Mouse (Mus musculus): ENCODE results near the gene Mlec. TPM values are rescaled to one million over a fixed set of nuclear protein-coding genes. Genes with fewer than 3 reads are reported as not detected.

Mlec gene
- polyA plus RNA-seq (2014; fragmentation: Nextera tagmentation; extraction: Ambion mirVana): 57.8 and 75.5 TPM in 2 replicates

GRCm38 (mm10) chr5:115158040-115158983, at the start of gene Mlec:
Gene Mlec (minus strand): TSS chr5:115158179.
- Histone ChIP-seq H3K27ac (ENCODE audit: low read depth, low read length) (peak within 1 kb of the TSS; percentile 99), H3K4me2 (replicated peaks; ENCODE audit: low read depth, low read length) (peak within 1 kb of the TSS; percentile 76), H3K27me3 (ENCODE audit: control insufficient read depth, insufficient read depth, low read length) (no peaks in the 10 kb centered on the region), H3K36me3 (ENCODE audit: control insufficient read depth, insufficient read depth, low read length) (peaks cover 5% of the 10 kb centered on the region; the same call in 1 of the 2 replicates), H3K9me3 (ENCODE audit: control insufficient read depth, low read length) (no peaks in the 10 kb centered on the region), H3K9ac (ENCODE audit: low read depth, low read length) (peak within 1 kb of the TSS; percentile 98), H3K4me1 (ENCODE audit: control insufficient read depth, insufficient read depth, low read length) (peaks cover 52% of the 10 kb centered on the region), H3K4me3 (ENCODE audit: low read length) (peak within 1 kb of the TSS; percentile 99)
- under 1% methylated on average over 68 of the region's 78 CpGs for WGBS
- ATAC-seq (ENCODE audit: low FRiP score, low TSS enrichment): peak; percentile 98

GRCm38 (mm10) chr5:115207244-115207643, 49.3 kb upstream of the Mlec start:
- H3K9me3 ChIP-seq (ENCODE audit: control insufficient read depth, low read length): no peaks in the 10 kb centered on the region
- no peak for ATAC-seq (ENCODE audit: low FRiP score, low TSS enrichment)
- H3K4me2 ChIP-seq (replicated peaks; ENCODE audit: low read depth, low read length): no peak overlapping the region
- H3K9ac ChIP-seq (ENCODE audit: low read depth, low read length): no peak overlapping the region
- peaks cover 11% of the 10 kb centered on the region for H3K4me1 ChIP-seq (ENCODE audit: control insufficient read depth, insufficient read depth, low read length)
- H3K36me3 ChIP-seq (ENCODE audit: control insufficient read depth, insufficient read depth, low read length): no peaks in the 10 kb centered on the region
- peaks cover 2% of the 10 kb centered on the region; the same call in 1 of the 2 replicates for H3K27me3 ChIP-seq (ENCODE audit: control insufficient read depth, insufficient read depth, low read length)
- no peak overlapping the region for H3K4me3 ChIP-seq (ENCODE audit: low read length)
- 58% methylated on average over 5 of the region's 5 CpGs for whole genome bisulfite sequencing
- H3K27ac ChIP-seq (ENCODE audit: low read depth, low read length): no peak overlapping the region

GRCm38 (mm10) chr5:115204562-115205311, 46.8 kb upstream of the Mlec start:
- Histone ChIP-seq H3K4me2 (replicated peaks; ENCODE audit: low read depth, low read length) (peak overlapping the region; percentile 43), H3K9ac (ENCODE audit: low read depth, low read length) (peak overlapping the region; percentile 18), H3K36me3 (ENCODE audit: control insufficient read depth, insufficient read depth, low read length) (no peaks in the 10 kb centered on the region), H3K27ac (ENCODE audit: low read depth, low read length) (no peak overlapping the region), H3K27me3 (ENCODE audit: control insufficient read depth, insufficient read depth, low read length) (peaks cover 2% of the 10 kb centered on the region; the same call in 1 of the 2 replicates), H3K4me3 (ENCODE audit: low read length) (peak overlapping the region; percentile 23), H3K4me1 (ENCODE audit: control insufficient read depth, insufficient read depth, low read length) (peaks cover 11% of the 10 kb centered on the region), H3K9me3 (ENCODE audit: control insufficient read depth, low read length) (no peaks in the 10 kb centered on the region)
- 3% methylated on average over 31 of the region's 31 CpGs for WGBS
- ATAC-seq (ENCODE audit: low FRiP score, low TSS enrichment): peak; percentile 74; the same call in 1 of the 2 replicates

- Histone ChIP-seq H3K4me3 (ENCODE audit: low read length) (peak overlapping the region; percentile 23), H3K27ac (ENCODE audit: low read depth, low read length) (no peak overlapping the region), H3K9me3 (ENCODE audit: control insufficient read depth, low read length) (no peaks in the 10 kb centered on the region), H3K36me3 (ENCODE audit: control insufficient read depth, insufficient read depth, low read length) (no peaks in the 10 kb centered on the region), H3K27me3 (ENCODE audit: control insufficient read depth, insufficient read depth, low read length) (peaks cover 2% of the 10 kb centered on the region; the same call in 1 of the 2 replicates), H3K9ac (ENCODE audit: low read depth, low read length) (peak overlapping the region; percentile 18), H3K4me1 (ENCODE audit: control insufficient read depth, insufficient read depth, low read length) (peaks cover 11% of the 10 kb centered on the region), H3K4me2 (replicated peaks; ENCODE audit: low read depth, low read length) (peak overlapping the region; percentile 43)
- peak; percentile 60; the same call in 1 of the 2 replicates for ATAC-seq (ENCODE audit: low FRiP score, low TSS enrichment)
- WGBS: 8% methylated on average over 23 of the region's 23 CpGs
These were observed 46.0 kb upstream of the Mlec start for GRCm38 (mm10) chr5:115203735-115204561.

- WGBS: 5% methylated on average over 12 of the region's 12 CpGs
- Histone ChIP-seq H3K36me3 (ENCODE audit: control insufficient read depth, insufficient read depth, low read length) (no peaks in the 10 kb centered on the region), H3K27me3 (ENCODE audit: control insufficient read depth, insufficient read depth, low read length) (peaks cover 39% of the 10 kb centered on the region), H3K4me3 (ENCODE audit: low read length) (peak overlapping the region; percentile 63), H3K4me2 (replicated peaks; ENCODE audit: low read depth, low read length) (peak overlapping the region; percentile 100), H3K4me1 (ENCODE audit: control insufficient read depth, insufficient read depth, low read length) (peaks cover 25% of the 10 kb centered on the region), H3K9me3 (ENCODE audit: control insufficient read depth, low read length) (no peaks in the 10 kb centered on the region), H3K9ac (ENCODE audit: low read depth, low read length) (no peak overlapping the region), H3K27ac (ENCODE audit: low read depth, low read length) (no peak overlapping the region)
- ATAC-seq (ENCODE audit: low FRiP score, low TSS enrichment): peak; percentile 29; the same call in 1 of the 2 replicates
These were observed 36.7 kb upstream of the Mlec start for GRCm38 (mm10) chr5:115194626-115195221.

- no peaks in the 10 kb centered on the region for H3K36me3 ChIP-seq (ENCODE audit: control insufficient read depth, insufficient read depth, low read length)
- peak within 1 kb of the TSS; percentile 100 for H3K4me2 ChIP-seq (replicated peaks; ENCODE audit: low read depth, low read length)
- H3K4me1 ChIP-seq (ENCODE audit: control insufficient read depth, insufficient read depth, low read length): peaks cover 25% of the 10 kb centered on the region
- peak within 1 kb of the TSS; percentile 63 for H3K4me3 ChIP-seq (ENCODE audit: low read length)
- peak; percentile 46 for ATAC-seq (ENCODE audit: low FRiP score, low TSS enrichment)
- H3K27me3 ChIP-seq (ENCODE audit: control insufficient read depth, insufficient read depth, low read length): peaks cover 40% of the 10 kb centered on the region
- H3K9me3 ChIP-seq (ENCODE audit: control insufficient read depth, low read length): no peaks in the 10 kb centered on the region
- no peak within 1 kb of the TSS for H3K27ac ChIP-seq (ENCODE audit: low read depth, low read length)
- peak within 1 kb of the TSS; percentile 58 for H3K9ac ChIP-seq (ENCODE audit: low read depth, low read length)
- WGBS: under 1% methylated on average over 65 of the region's 116 CpGs
These were observed 36.0 kb upstream of the Mlec start, which contains the start of gene Cabp1 for GRCm38 (mm10) chr5:115193669-115194625. Gene Cabp1 (minus strand): TSS chr5:115194381.

GRCm38 (mm10) chr5:115193226-115193625, 35.2 kb upstream of the Mlec start:
- H3K36me3 ChIP-seq (ENCODE audit: control insufficient read depth, insufficient read depth, low read length): no peaks in the 10 kb centered on the region
- H3K4me1 ChIP-seq (ENCODE audit: control insufficient read depth, insufficient read depth, low read length): peaks cover 25% of the 10 kb centered on the region
- H3K9ac ChIP-seq (ENCODE audit: low read depth, low read length): peak overlapping the region; percentile 58
- WGBS: under 1% methylated on average over 34 of the region's 34 CpGs
- peak overlapping the region; percentile 100 for H3K4me2 ChIP-seq (replicated peaks; ENCODE audit: low read depth, low read length)
- peaks cover 40% of the 10 kb centered on the region for H3K27me3 ChIP-seq (ENCODE audit: control insufficient read depth, insufficient read depth, low read length)
- no peak overlapping the region for H3K27ac ChIP-seq (ENCODE audit: low read depth, low read length)
- peak; percentile 42 for ATAC-seq (ENCODE audit: low FRiP score, low TSS enrichment)
- peak overlapping the region; percentile 63 for H3K4me3 ChIP-seq (ENCODE audit: low read length)
- H3K9me3 ChIP-seq (ENCODE audit: control insufficient read depth, low read length): peaks cover 2% of the 10 kb centered on the region; the same call in 1 of the 2 replicates
